Mouse (Mus musculus): Measurements from ENCODE around the gene Lrch1.

DNA sequence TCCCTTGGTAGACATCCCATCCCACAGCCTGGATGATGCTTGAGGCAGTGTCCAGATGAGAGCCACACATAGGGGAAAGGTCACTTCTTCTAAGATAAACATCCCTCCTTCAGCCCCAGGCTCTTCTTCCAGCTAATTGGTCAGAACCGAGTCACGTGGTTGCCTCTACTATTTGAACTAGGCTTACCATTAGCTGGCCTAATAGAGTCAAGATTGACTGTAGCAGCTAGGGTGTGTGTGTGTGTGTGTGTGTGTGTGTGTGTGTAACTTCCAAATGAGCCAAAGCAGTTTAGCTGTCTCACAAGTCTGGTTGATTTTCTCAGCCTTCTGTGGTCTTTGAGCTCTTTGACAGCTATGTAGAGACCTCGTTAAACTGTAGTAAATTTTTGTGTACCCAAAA is 38.9 kb upstream of the Lrch1 start:
- TF ChIP-seq POLR2A (IDR thresholded peaks at IDR 0.05; ENCODE audit: insufficient read length, low read depth), result no peak
- TF ChIP-seq SRF (IDR thresholded peaks at IDR 0.05; ENCODE audit: control insufficient read depth, insufficient read length, low read depth), result no peak
- no peak for TF ChIP-seq MAX (IDR thresholded peaks at IDR 0.05; ENCODE audit: low read depth)
- no peak for TF ChIP-seq TCF12 (IDR thresholded peaks at IDR 0.05; ENCODE audit: insufficient read depth, poor library complexity, severe bottlenecking)
- TF ChIP-seq USF1 (IDR thresholded peaks at IDR 0.05; ENCODE audit: low read depth), result no peak
- TF ChIP-seq REST (IDR thresholded peaks at IDR 0.05; ENCODE audit: insufficient read depth, insufficient read length), result no peak
- TF ChIP-seq E2F4 (IDR thresholded peaks at IDR 0.05; ENCODE audit: insufficient read depth), result no peak
- TF ChIP-seq POLR2AphosphoS2 (IDR thresholded peaks at IDR 0.05; ENCODE audit: insufficient read length, low read depth), result no peak
- no peak for TF ChIP-seq TCF3 (IDR thresholded peaks at IDR 0.05; ENCODE audit: insufficient read length, low read depth)
- TF ChIP-seq MYOG (IDR thresholded peaks at IDR 0.05; ENCODE audit: control insufficient read depth in 1 of 3, insufficient read depth in 1 of 3, insufficient read length in 2 of 3, low read depth in 2 of 3), result no peak
